Mouse (Mus musculus): ENCODE measurements at regions not wholly inside any gene's neighbourhood (a gene's known extent, or its start where the extent isn't known, plus 50 kb on each side); places are given as distances from the start of the nearest gene placed in this dataset.

- no peak overlapping the region for H3K4me3 ChIP-seq
- H3K27me3 ChIP-seq, result no peaks in the 10 kb centered on the region
- no peaks in the 10 kb centered on the region for H3K9me3 ChIP-seq (replicated peaks)
- H3K4me1 ChIP-seq (replicated peaks), result no peaks in the 10 kb centered on the region
- no peak overlapping the region for H3K4me2 ChIP-seq
- no peaks in the 10 kb centered on the region for H3K36me3 ChIP-seq
- no peak for ATAC-seq (replicated peaks; ENCODE audit: insufficient number of reproducible peaks, insufficient read depth, low FRiP score, low read depth)
- H3K9ac ChIP-seq, result no peak overlapping the region
- H3K27ac ChIP-seq, result no peak overlapping the region
Measured at GRCm38 (mm10) chr12:68879425-68879824, 279.6 kb downstream of the Rps29 start.

DNA sequence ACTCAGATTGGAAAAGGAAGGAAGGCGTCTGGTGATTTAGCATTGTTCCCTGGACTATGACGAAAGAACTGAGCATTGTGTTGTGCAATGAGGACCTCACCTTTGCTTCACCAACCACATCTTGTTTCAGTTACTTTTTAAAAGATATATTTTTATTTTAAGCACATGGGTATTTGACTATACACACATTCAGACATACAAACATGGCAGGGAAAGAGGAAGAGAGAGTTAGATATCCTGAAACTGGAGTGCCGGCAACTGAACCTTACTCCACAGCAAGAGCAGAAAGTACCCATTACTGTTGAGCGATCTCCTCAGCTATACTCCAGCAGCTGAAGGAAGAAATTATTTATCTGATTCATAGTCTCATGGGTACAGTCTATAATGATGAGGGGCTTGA, 287.7 kb downstream of the Rps29 start:
- 83% methylated on average over 4 of the region's 4 CpGs for WGBS
- H3K27ac ChIP-seq, result no peak overlapping the region
- no peaks in the 10 kb centered on the region for H3K4me1 ChIP-seq (replicated peaks)
- H3K4me3 ChIP-seq, result no peak overlapping the region
- H3K4me2 ChIP-seq, result no peak overlapping the region
- no peaks in the 10 kb centered on the region for H3K9me3 ChIP-seq (replicated peaks)
- no peaks in the 10 kb centered on the region for H3K36me3 ChIP-seq
- no peak for ATAC-seq (replicated peaks; ENCODE audit: insufficient number of reproducible peaks, insufficient read depth, low FRiP score, low read depth)
- no peaks in the 10 kb centered on the region for H3K27me3 ChIP-seq
- no peak overlapping the region for H3K9ac ChIP-seq

DNA sequence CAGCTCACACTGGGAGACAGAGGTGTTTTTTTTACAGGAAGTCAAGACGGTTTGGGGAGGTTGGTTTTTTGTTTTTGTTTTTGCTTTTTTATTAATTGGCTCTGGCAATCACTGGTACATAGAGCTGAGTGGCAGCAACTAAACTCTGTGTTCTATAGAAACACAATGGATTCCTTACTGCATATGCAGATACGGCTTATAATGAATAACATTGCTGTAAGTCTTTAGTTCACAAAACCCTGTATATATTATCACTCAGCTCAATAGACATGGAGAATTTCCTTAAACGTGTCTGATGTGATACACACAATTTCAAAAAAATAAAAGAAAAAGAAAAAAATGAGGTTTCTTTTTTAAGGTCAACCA, 296.0 kb downstream of the Rps29 start:
- no peaks in the 10 kb centered on the region for H3K9me3 ChIP-seq (replicated peaks)
- no peak overlapping the region for H3K27ac ChIP-seq
- no peaks in the 10 kb centered on the region for H3K27me3 ChIP-seq
- no peaks in the 10 kb centered on the region for H3K4me1 ChIP-seq (replicated peaks)
- no peaks in the 10 kb centered on the region for H3K36me3 ChIP-seq
- H3K9ac ChIP-seq, result no peak overlapping the region
- no peak overlapping the region for H3K4me3 ChIP-seq
- WGBS, result 66% methylated on average over 3 of the region's 3 CpGs
- ATAC-seq (replicated peaks; ENCODE audit: insufficient number of reproducible peaks, insufficient read depth, low FRiP score, low read depth), result no peak
- H3K4me2 ChIP-seq, result no peak overlapping the region

- no peak overlapping the region for H3K9ac ChIP-seq
- H3K27me3 ChIP-seq, result no peaks in the 10 kb centered on the region
- no peaks in the 10 kb centered on the region for H3K4me1 ChIP-seq (replicated peaks)
- WGBS, result 40% methylated on average over 5 of the region's 5 CpGs
- no peaks in the 10 kb centered on the region for H3K36me3 ChIP-seq
- H3K27ac ChIP-seq, result no peak overlapping the region
- H3K4me3 ChIP-seq, result no peak overlapping the region
- H3K9me3 ChIP-seq (replicated peaks), result no peaks in the 10 kb centered on the region
- H3K4me2 ChIP-seq, result no peak overlapping the region
- no peak for ATAC-seq (replicated peaks; ENCODE audit: insufficient number of reproducible peaks, insufficient read depth, low FRiP score, low read depth)
Measured at GRCm38 (mm10) chr12:68862313-68862990, 296.5 kb downstream of the Rps29 start.

DNA sequence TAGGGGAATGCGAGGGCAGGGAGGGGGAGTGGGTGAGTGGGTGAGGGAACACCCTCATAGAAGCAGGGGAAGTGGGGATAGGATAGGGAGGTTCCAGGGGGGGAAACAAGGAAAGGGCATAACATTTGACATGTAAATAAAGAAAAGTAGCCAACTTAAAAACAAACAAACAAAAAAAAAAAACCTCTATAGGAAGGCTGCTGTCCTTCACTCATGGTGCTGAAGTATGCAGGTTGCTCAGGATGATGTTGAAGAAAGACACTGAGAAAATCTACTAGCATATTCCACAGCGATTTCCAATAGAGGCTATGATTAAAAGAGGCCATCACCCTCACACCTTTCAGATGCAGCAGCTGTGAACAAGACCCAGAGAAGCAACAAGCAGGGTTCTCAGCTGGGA, 298.7 kb downstream of the Rps29 start:
- Histone ChIP-seq H3K9ac (no peak overlapping the region), H3K27me3 (no peaks in the 10 kb centered on the region), H3K4me3 (no peak overlapping the region), H3K9me3 (replicated peaks) (no peaks in the 10 kb centered on the region), H3K4me1 (replicated peaks) (no peaks in the 10 kb centered on the region), H3K27ac (no peak overlapping the region), H3K36me3 (no peaks in the 10 kb centered on the region), H3K4me2 (no peak overlapping the region)
- 61% methylated on average over 2 of the region's 2 CpGs for WGBS
- ATAC-seq (replicated peaks; ENCODE audit: insufficient number of reproducible peaks, insufficient read depth, low FRiP score, low read depth), result no peak

DNA sequence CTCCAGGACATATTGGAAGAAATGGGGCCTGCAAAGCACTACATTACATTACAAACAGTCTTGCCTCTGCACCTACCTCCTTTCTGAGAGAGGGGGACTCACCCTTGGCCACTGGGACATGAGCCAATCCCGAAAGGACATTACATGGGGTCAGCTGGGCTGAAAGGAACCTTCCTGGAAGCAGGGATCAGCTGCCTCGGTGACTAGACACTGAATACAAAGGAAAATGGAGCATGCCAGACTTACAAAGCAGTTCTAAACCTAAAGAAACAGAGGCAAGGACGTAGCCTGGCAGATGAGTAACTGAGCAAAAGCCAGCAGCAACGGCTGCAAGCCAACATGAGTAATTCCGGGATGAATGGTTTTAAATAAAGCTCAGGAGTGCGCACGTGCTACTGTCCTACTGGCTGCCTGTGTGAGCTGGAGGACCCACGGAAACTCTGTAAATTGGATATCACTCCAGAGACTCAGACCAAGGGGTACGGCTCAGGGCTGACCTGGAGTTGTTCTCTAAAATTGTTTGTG, 309.3 kb downstream of the Rps29 start:
- H3K9ac ChIP-seq, result no peak overlapping the region
- no peaks in the 10 kb centered on the region for H3K4me1 ChIP-seq (replicated peaks)
- no peaks in the 10 kb centered on the region for H3K27me3 ChIP-seq
- 80% methylated on average over 9 of the region's 9 CpGs for WGBS
- H3K27ac ChIP-seq, result no peak overlapping the region
- no peak overlapping the region for H3K4me3 ChIP-seq
- H3K4me2 ChIP-seq, result no peak overlapping the region
- no peaks in the 10 kb centered on the region for H3K36me3 ChIP-seq
- H3K9me3 ChIP-seq (replicated peaks), result no peaks in the 10 kb centered on the region
- no peak for ATAC-seq (replicated peaks; ENCODE audit: insufficient number of reproducible peaks, insufficient read depth, low FRiP score, low read depth)

DNA sequence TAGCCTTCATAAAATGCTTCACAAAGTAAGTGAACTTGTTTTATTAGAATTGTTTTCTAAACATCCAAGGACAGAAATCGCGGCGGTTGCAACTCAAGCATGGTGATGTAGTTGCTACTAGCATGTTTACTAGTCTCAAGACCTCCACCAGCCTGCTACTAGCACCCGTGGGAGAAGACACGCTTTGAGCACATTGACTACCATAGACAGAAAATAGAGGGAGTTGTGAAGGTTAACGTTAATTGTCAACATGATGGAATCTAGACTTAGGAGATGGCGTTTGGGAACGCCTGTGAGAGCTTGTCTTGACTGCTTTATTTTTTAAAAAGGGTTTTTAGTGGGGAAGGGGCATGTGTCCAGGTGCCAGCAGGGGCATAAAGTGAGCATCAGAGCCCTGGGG, 318.2 kb downstream of the Rps29 start:
- Histone ChIP-seq H3K4me3 (no peak overlapping the region), H3K9me3 (replicated peaks) (no peaks in the 10 kb centered on the region; the same call in 1 of the 2 replicates), H3K27ac (no peak overlapping the region), H3K4me2 (no peak overlapping the region), H3K27me3 (no peaks in the 10 kb centered on the region), H3K36me3 (no peaks in the 10 kb centered on the region), H3K9ac (no peak overlapping the region), H3K4me1 (replicated peaks) (no peaks in the 10 kb centered on the region)
- ATAC-seq (replicated peaks; ENCODE audit: insufficient number of reproducible peaks, insufficient read depth, low FRiP score, low read depth), result no peak
- 83% methylated on average over 8 of the region's 8 CpGs for WGBS

DNA sequence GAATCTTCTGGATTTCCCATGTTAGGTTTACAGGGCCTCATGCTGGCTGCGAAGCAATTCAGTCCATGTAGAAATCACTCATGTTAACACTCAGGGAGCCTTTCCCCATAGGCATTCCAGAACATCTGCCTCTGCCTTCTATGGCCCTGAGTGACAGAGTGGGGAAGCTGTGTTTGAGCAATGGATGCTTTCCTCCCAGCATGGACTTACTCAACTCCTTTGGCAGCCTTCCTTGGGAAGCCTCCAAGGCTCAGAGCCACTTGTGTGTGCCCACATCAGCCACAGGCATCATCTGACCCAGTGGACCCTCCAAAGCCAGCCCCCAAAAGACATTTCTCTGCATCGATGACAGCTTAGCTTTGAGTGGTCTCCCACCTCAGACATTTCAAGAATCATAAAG, 318.8 kb downstream of the Rps29 start:
- Histone ChIP-seq H3K9ac (no peak overlapping the region), H3K4me1 (replicated peaks) (no peaks in the 10 kb centered on the region), H3K27ac (no peak overlapping the region), H3K4me3 (no peak overlapping the region), H3K9me3 (replicated peaks) (no peaks in the 10 kb centered on the region; the same call in 1 of the 2 replicates), H3K27me3 (no peaks in the 10 kb centered on the region), H3K36me3 (no peaks in the 10 kb centered on the region), H3K4me2 (no peak overlapping the region)
- no peak for ATAC-seq (replicated peaks; ENCODE audit: insufficient number of reproducible peaks, insufficient read depth, low FRiP score, low read depth)
- WGBS, result 77% methylated on average over 2 of the region's 2 CpGs

- 74% methylated on average over 3 of the region's 3 CpGs for WGBS
- Histone ChIP-seq H3K4me2 (no peak overlapping the region), H3K9ac (no peak overlapping the region), H3K4me1 (replicated peaks) (no peaks in the 10 kb centered on the region), H3K4me3 (no peak overlapping the region), H3K27me3 (no peaks in the 10 kb centered on the region), H3K36me3 (no peaks in the 10 kb centered on the region), H3K9me3 (replicated peaks) (no peaks in the 10 kb centered on the region), H3K27ac (no peak overlapping the region)
- no peak for ATAC-seq (replicated peaks; ENCODE audit: insufficient number of reproducible peaks, insufficient read depth, low FRiP score, low read depth)
Measured at GRCm38 (mm10) chr12:68836023-68836422, 323.0 kb downstream of the Rps29 start.

GRCm38 (mm10) chr12:68833914-68834313, 325.1 kb downstream of the Rps29 start:
- Histone ChIP-seq H3K4me3 (no peak overlapping the region), H3K9ac (no peak overlapping the region), H3K9me3 (replicated peaks) (no peaks in the 10 kb centered on the region), H3K27me3 (no peaks in the 10 kb centered on the region), H3K27ac (no peak overlapping the region), H3K4me1 (replicated peaks) (no peaks in the 10 kb centered on the region), H3K4me2 (no peak overlapping the region), H3K36me3 (no peaks in the 10 kb centered on the region)
- ATAC-seq (replicated peaks; ENCODE audit: insufficient number of reproducible peaks, insufficient read depth, low FRiP score, low read depth), result no peak
- WGBS, result 44% methylated on average over 4 of the region's 4 CpGs

DNA sequence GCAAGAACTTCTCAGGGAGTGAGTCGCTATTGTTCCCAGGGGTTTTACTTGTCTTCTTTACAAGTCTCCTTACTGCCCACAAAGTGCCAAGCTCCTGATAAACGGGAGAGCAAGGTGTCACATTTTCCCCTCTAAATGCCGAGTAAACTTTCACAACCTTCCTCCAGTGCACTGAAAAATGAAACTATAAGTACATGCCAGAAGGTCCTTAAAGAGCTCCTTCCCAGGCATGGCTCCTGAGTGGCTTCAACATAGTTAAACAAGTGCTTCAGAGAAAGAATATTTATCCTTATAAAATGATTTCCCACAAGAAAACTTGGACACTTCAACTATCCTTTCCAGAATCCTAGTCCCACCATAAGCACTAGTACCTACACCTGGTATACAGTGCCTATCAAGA, 329.6 kb downstream of the Rps29 start:
- no peak overlapping the region for H3K4me3 ChIP-seq
- no peaks in the 10 kb centered on the region for H3K36me3 ChIP-seq
- H3K27ac ChIP-seq, result no peak overlapping the region
- WGBS, result 51% methylated on average over 3 of the region's 3 CpGs
- no peak overlapping the region for H3K4me2 ChIP-seq
- ATAC-seq (replicated peaks; ENCODE audit: insufficient number of reproducible peaks, insufficient read depth, low FRiP score, low read depth), result no peak
- no peaks in the 10 kb centered on the region for H3K4me1 ChIP-seq (replicated peaks)
- no peaks in the 10 kb centered on the region for H3K9me3 ChIP-seq (replicated peaks)
- no peak overlapping the region for H3K9ac ChIP-seq
- no peaks in the 10 kb centered on the region for H3K27me3 ChIP-seq

DNA sequence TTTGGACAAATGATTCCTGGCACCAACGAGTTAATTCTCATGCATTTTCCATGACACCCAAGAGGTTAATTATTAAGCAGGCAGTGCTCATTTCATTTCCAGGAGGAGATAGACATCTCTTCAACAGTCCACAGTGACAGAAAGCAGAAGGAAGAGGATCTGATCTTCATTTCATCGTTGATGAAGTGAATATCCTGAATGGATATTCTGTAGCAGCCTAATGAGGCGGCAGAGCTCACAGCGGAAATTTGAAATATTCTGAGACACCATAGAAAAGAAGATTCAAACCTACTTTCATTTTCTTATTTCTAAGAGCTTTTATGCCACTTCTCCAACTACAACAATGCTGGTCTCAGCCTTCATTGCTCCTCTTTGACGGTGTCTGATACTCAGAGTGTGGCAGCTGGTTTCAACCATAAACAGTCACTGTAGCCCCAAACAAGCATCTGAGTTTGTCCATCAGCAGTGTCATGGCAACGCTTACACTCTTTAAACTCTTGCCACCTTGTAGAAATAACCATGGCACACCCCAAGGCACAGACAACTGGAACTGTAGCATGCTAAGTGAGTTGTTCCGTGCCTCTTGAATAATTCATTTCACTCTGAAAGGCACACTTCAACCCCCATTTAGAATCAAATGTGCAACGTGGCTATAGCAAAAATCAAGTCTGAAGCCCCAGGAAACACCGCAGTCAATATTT, 331.3 kb downstream of the Rps29 start:
- Histone ChIP-seq H3K27me3 (no peaks in the 10 kb centered on the region), H3K9ac (no peak overlapping the region), H3K4me3 (no peak overlapping the region), H3K9me3 (replicated peaks) (no peaks in the 10 kb centered on the region), H3K4me2 (no peak overlapping the region), H3K4me1 (replicated peaks) (no peaks in the 10 kb centered on the region), H3K36me3 (no peaks in the 10 kb centered on the region), H3K27ac (no peak overlapping the region)
- WGBS, result 81% methylated on average over 9 of the region's 9 CpGs
- no peak for ATAC-seq (replicated peaks; ENCODE audit: insufficient number of reproducible peaks, insufficient read depth, low FRiP score, low read depth)

Measured in heart, embryonic 15.5 days (tissue).